Mouse (Mus musculus): ENCODE measurements around the gene Mcat. TPM values are rescaled to one million over a fixed set of nuclear protein-coding genes. Genes with fewer than 3 reads are reported as not detected.

Gene Mcat
- polyA plus RNA-seq, 1 experiment from 2014 or later = 41.1 TPM

GRCm38 (mm10) chr15:83562626-83563270, 839 bp downstream of the Mcat start:
- 40% methylated on average over 15 of the region's 15 CpGs for WGBS

DNA sequence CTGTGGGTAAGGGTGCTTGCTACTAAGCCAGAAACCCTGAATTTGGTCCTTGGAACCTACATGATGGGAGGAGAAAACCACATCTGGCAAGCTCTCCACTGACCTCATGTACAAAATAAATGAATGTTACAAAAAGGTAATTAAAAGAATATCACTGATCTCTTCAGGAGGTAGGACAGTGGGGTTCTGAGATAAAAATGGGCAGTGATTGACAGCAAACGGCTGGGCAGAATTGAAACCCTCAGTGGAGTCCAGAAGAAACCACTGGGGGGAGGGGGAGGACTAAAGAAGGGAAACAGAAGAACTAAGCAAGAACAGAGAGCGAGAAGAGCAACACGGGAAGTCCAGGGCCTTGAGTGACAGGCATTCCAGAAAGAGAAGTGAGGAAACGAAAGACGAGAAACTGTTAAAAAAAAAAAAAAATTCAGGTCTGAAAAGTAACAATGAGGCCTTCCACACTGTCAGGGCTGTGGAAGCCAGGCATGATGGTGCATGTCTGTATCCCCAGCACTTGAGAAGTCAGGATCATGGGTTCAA, 2.6 kb downstream of the Mcat start:
- H3K27me3 ChIP-seq (replicated peaks; ENCODE audit: control insufficient read depth, insufficient read depth, low read length) = no peaks in the 10 kb centered on the region
- H3K9ac ChIP-seq (ENCODE audit: low read length) = no peak overlapping the region
- H3K9me3 ChIP-seq (ENCODE audit: control insufficient read depth, low read length) = no peaks in the 10 kb centered on the region
- no peak overlapping the region for H3K27ac ChIP-seq (ENCODE audit: low read depth)
- H3K36me3 ChIP-seq (ENCODE audit: control insufficient read depth, insufficient read depth, low read length) = no peaks in the 10 kb centered on the region
- DNase-seq (ENCODE audit: low spot score) = no peak
- peaks cover 8% of the 10 kb centered on the region for H3K4me1 ChIP-seq (replicated peaks; ENCODE audit: control insufficient read depth, insufficient read depth, low read length)
- no peak for ATAC-seq (replicated peaks; ENCODE audit: low FRiP score, low TSS enrichment, low read depth)
- WGBS = 66% methylated on average over 5 of the region's 5 CpGs
- H3K4me3 ChIP-seq (ENCODE audit: low read depth, low read length) = no peak overlapping the region
- no peak overlapping the region for H3K4me2 ChIP-seq (ENCODE audit: low read length)

More at GRCm38 (mm10) chr15:83562626-83563270, 839 bp downstream of the Mcat start:
- H3K36me3 ChIP-seq (ENCODE audit: control insufficient read depth, insufficient read depth, low read length) = no peaks in the 10 kb centered on the region
- H3K27me3 ChIP-seq (replicated peaks; ENCODE audit: control insufficient read depth, insufficient read depth, low read length) = no peaks in the 10 kb centered on the region
- H3K27ac ChIP-seq (ENCODE audit: low read depth) = no peak overlapping the region
- H3K9ac ChIP-seq (ENCODE audit: low read length) = no peak overlapping the region
- no peaks in the 10 kb centered on the region for H3K9me3 ChIP-seq (ENCODE audit: control insufficient read depth, low read length)
- ATAC-seq (replicated peaks; ENCODE audit: low FRiP score, low TSS enrichment, low read depth) = peak; percentile 49; the same call in 1 of the 2 replicates
- peak overlapping the region; percentile 63 for H3K4me3 ChIP-seq (ENCODE audit: low read depth, low read length)
- peak overlapping the region; percentile 98 for H3K4me2 ChIP-seq (ENCODE audit: low read length)
- H3K4me1 ChIP-seq (replicated peaks; ENCODE audit: control insufficient read depth, insufficient read depth, low read length) = peaks cover 8% of the 10 kb centered on the region
- peak; percentile 65 for DNase-seq (ENCODE audit: low spot score)

- H3K9me3 ChIP-seq (ENCODE audit: control insufficient read depth, low read length) = no peaks in the 10 kb centered on the region
- H3K4me3 ChIP-seq (ENCODE audit: low read depth, low read length) = peak overlapping the region; percentile 91
- peaks cover 23% of the 10 kb centered on the region for H3K36me3 ChIP-seq (ENCODE audit: control insufficient read depth, insufficient read depth, low read length)
- peak; percentile 92 for DNase-seq (ENCODE audit: low spot score)
- peak overlapping the region; percentile 80 for H3K4me2 ChIP-seq (ENCODE audit: low read length)
- H3K9ac ChIP-seq (ENCODE audit: low read length) = peak overlapping the region; percentile 86
- H3K4me1 ChIP-seq (replicated peaks; ENCODE audit: control insufficient read depth, insufficient read depth, low read length) = 0 out of 2 replicates have a peak, but pooled peaks cover 5% of the 10 kb centered on the region
- H3K27ac ChIP-seq (ENCODE audit: low read depth) = peak overlapping the region; percentile 90
- WGBS = under 1% methylated on average over 74 of the region's 74 CpGs
- peak; percentile 88 for ATAC-seq (replicated peaks; ENCODE audit: low FRiP score, low TSS enrichment, low read depth)
- H3K27me3 ChIP-seq (replicated peaks; ENCODE audit: control insufficient read depth, insufficient read depth, low read length) = no peaks in the 10 kb centered on the region
Observed at GRCm38 (mm10) chr15:83555161-83555974, 8.2 kb downstream of the Mcat start.

DNA sequence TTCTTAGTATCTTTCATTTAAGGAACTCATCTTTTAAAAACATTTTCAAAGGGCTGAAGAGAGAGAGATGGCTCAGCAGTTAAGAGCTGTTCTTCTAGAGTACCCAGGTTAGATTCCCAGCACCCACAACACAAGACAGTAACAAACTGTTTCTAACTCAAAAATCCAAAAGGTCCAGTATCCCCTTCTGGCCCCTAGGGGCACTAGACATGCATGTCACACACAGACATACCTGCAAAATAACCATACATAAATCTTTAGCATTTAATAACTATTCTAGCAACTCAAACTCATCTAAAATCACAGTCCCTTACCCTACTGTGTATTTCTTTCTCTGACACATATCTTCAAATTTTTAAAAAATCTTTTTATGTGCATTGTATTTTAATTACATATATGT, 9.8 kb downstream of the Mcat start:
- no peak for DNase-seq (ENCODE audit: low spot score)
- H3K4me2 ChIP-seq (ENCODE audit: low read length) = no peak overlapping the region
- H3K36me3 ChIP-seq (ENCODE audit: control insufficient read depth, insufficient read depth, low read length) = peaks cover 38% of the 10 kb centered on the region
- H3K4me1 ChIP-seq (replicated peaks; ENCODE audit: control insufficient read depth, insufficient read depth, low read length) = 0 out of 2 replicates have a peak, but pooled peaks cover 5% of the 10 kb centered on the region
- no peak for ATAC-seq (replicated peaks; ENCODE audit: low FRiP score, low TSS enrichment, low read depth)
- no peak overlapping the region for H3K4me3 ChIP-seq (ENCODE audit: low read depth, low read length)
- no peak overlapping the region for H3K27ac ChIP-seq (ENCODE audit: low read depth)
- H3K27me3 ChIP-seq (replicated peaks; ENCODE audit: control insufficient read depth, insufficient read depth, low read length) = no peaks in the 10 kb centered on the region
- H3K9ac ChIP-seq (ENCODE audit: low read length) = no peak overlapping the region
- H3K9me3 ChIP-seq (ENCODE audit: control insufficient read depth, low read length) = no peaks in the 10 kb centered on the region

DNA sequence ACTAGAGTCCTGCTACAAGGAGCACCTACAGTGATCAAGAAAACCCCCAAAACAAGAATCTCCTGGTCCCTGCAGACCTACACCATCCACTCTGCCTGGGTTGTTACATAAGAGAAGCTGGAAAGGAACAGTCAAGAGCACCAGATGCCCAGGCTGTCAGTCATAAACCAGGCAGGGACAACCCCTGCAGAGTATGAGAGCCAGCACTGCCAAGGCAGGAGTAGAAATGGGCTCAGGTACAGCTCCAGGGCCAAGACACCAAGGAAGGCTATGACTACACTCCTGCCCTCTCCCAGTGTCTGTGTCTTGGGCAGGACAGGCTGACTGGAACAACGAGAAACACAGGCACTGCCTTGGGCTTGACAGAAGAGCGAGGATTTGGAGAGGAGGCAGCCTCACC, 13.4 kb downstream of the Mcat start:
- Histone ChIP-seq H3K4me3 (ENCODE audit: low read depth, low read length) (no peak overlapping the region), H3K9me3 (ENCODE audit: control insufficient read depth, low read length) (no peaks in the 10 kb centered on the region), H3K4me1 (replicated peaks; ENCODE audit: control insufficient read depth, insufficient read depth, low read length) (0 out of 2 replicates have a peak, but pooled peaks cover 5% of the 10 kb centered on the region), H3K4me2 (ENCODE audit: low read length) (no peak overlapping the region), H3K27ac (ENCODE audit: low read depth) (no peak overlapping the region), H3K9ac (ENCODE audit: low read length) (no peak overlapping the region), H3K36me3 (ENCODE audit: control insufficient read depth, insufficient read depth, low read length) (peaks cover 75% of the 10 kb centered on the region), H3K27me3 (replicated peaks; ENCODE audit: control insufficient read depth, insufficient read depth, low read length) (no peaks in the 10 kb centered on the region)
- ATAC-seq (replicated peaks; ENCODE audit: low FRiP score, low TSS enrichment, low read depth) (no peak), DNase-seq (ENCODE audit: low spot score) (no peak)
- WGBS = 81% methylated on average over 2 of the region's 2 CpGs

GRCm38 (mm10) chr15:83547144-83547543, 16.4 kb downstream of the Mcat start:
- Histone ChIP-seq H3K9me3 (ENCODE audit: control insufficient read depth, low read length) (no peaks in the 10 kb centered on the region), H3K9ac (ENCODE audit: low read length) (no peak overlapping the region), H3K36me3 (ENCODE audit: control insufficient read depth, insufficient read depth, low read length) (peaks cover 70% of the 10 kb centered on the region), H3K4me2 (ENCODE audit: low read length) (no peak overlapping the region), H3K27ac (ENCODE audit: low read depth) (no peak overlapping the region), H3K4me1 (replicated peaks; ENCODE audit: control insufficient read depth, insufficient read depth, low read length) (no peaks in the 10 kb centered on the region), H3K4me3 (ENCODE audit: low read depth, low read length) (no peak overlapping the region), H3K27me3 (replicated peaks; ENCODE audit: control insufficient read depth, insufficient read depth, low read length) (no peaks in the 10 kb centered on the region)
- 91% methylated on average over 8 of the region's 8 CpGs for WGBS
- ATAC-seq (replicated peaks; ENCODE audit: low FRiP score, low TSS enrichment, low read depth) (no peak), DNase-seq (ENCODE audit: low spot score) (no peak)

DNA sequence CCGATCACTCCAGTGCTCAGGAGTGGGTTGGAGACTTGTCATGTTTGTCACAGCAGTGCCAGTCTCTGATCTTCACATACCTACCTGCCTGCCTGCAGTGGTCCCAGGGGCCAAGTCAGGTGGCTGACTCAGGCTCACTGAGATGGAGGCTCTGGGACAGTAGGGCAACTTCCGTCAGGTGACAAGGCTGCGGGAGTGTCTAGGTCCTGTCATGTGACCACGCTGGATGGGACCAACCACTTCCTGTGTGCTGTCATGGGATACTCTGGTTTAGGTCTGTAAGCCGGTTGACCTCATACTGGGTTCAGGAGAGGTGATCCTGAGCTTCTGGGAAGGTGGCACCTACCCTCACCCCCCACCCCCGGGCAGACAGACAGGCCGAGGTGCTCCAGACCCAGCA, 17.6 kb downstream of the Mcat start:
- Histone ChIP-seq H3K9ac (ENCODE audit: low read length) (no peak overlapping the region), H3K4me3 (ENCODE audit: low read depth, low read length) (no peak overlapping the region), H3K36me3 (ENCODE audit: control insufficient read depth, insufficient read depth, low read length) (peaks cover 62% of the 10 kb centered on the region), H3K27me3 (replicated peaks; ENCODE audit: control insufficient read depth, insufficient read depth, low read length) (no peaks in the 10 kb centered on the region), H3K4me1 (replicated peaks; ENCODE audit: control insufficient read depth, insufficient read depth, low read length) (no peaks in the 10 kb centered on the region), H3K4me2 (ENCODE audit: low read length) (no peak overlapping the region), H3K27ac (ENCODE audit: low read depth) (no peak overlapping the region), H3K9me3 (ENCODE audit: control insufficient read depth, low read length) (no peaks in the 10 kb centered on the region)
- ATAC-seq (replicated peaks; ENCODE audit: low FRiP score, low TSS enrichment, low read depth) (no peak), DNase-seq (ENCODE audit: low spot score) (no peak)
- 84% methylated on average over 7 of the region's 7 CpGs for WGBS

DNA sequence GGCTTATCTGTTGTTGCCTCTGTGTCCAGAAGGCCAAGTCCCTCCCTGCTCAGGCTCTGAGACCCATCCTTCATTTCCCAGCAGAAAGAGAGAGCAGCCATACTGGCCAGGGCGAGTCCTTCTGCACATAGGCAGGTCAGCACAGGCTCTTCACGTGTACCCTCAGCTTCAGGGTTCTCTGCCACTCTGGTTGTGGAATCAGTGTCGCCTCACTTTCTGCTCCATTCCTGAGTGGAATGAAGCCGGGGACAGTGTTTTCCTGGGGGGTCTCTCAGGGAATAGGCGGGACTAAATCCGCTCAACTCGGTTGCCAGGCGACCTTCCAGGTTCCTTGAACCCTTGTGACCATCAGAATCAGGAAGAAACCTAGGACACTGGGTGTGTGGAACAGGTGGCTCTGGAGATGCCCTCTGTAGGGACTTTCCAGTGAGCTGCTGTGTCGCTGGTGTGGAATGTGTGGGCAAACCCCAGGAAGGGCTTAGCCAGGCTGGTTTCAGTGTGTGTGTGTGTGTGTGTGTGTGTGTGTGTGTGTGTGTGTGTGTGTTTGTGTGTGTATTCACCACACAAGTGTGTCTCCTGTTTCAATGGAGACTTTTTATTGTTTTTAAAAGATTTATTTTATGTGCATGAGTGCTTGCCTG, 21.8 kb downstream of the Mcat start:
- peaks cover 19% of the 10 kb centered on the region for H3K36me3 ChIP-seq (ENCODE audit: control insufficient read depth, insufficient read depth, low read length)
- no peak overlapping the region for H3K27ac ChIP-seq (ENCODE audit: low read depth)
- H3K4me3 ChIP-seq (ENCODE audit: low read depth, low read length) = no peak overlapping the region
- no peak overlapping the region for H3K4me2 ChIP-seq (ENCODE audit: low read length)
- whole genome bisulfite sequencing = 74% methylated on average over 9 of the region's 9 CpGs
- H3K27me3 ChIP-seq (replicated peaks; ENCODE audit: control insufficient read depth, insufficient read depth, low read length) = no peaks in the 10 kb centered on the region
- no peak overlapping the region for H3K9ac ChIP-seq (ENCODE audit: low read length)
- DNase-seq (ENCODE audit: low spot score) = no peak
- no peaks in the 10 kb centered on the region for H3K9me3 ChIP-seq (ENCODE audit: control insufficient read depth, low read length)
- ATAC-seq (replicated peaks; ENCODE audit: low FRiP score, low TSS enrichment, low read depth) = no peak
- peaks cover 4% of the 10 kb centered on the region; the same call in 1 of the 2 replicates for H3K4me1 ChIP-seq (replicated peaks; ENCODE audit: control insufficient read depth, insufficient read depth, low read length)

Data from intestine, embryonic 14.5 days (tissue).